Mouse (Mus musculus) myocyte (in vitro differentiated cells): Measurements from ENCODE around the gene Isyna1. TPM values are rescaled to one million over a fixed set of nuclear protein-coding genes. Genes with fewer than 3 reads are reported as not detected.

Source experiments
- H3K27me3 ChIP-seq: one replicate; pipeline ENCODE4 v1.6.1; 2011; ENCODE audit not compliant: control insufficient read depth, insufficient read depth, insufficient read length
- H3K36me3 ChIP-seq: one replicate; pipeline ENCODE4 v1.6.1; 2011; ENCODE audit not compliant: control insufficient read depth, insufficient read depth
- H3K4me2 ChIP-seq: one replicate; pipeline ENCODE4 v1.6.1; 2011; ENCODE audit warnings: low read depth, control low read depth
- H3K4me3 ChIP-seq: one replicate; pipeline ENCODE4 v1.5.1; 2011; ENCODE audit warnings: mild to moderate bottlenecking, control low read depth, moderate library complexity
- H3K79me2 ChIP-seq: one replicate; pipeline ENCODE4 v1.6.1; 2011; ENCODE audit not compliant: control insufficient read depth, insufficient read depth
- H3ac ChIP-seq: one replicate; pipeline ENCODE4 v1.6.1; 2011; ENCODE audit not compliant: control insufficient read depth, insufficient read length
- CEBPB ChIP-seq: IDR thresholded peaks from 2 replicates; pipeline ENCODE4 v1.6.1; 2011; ENCODE audit warnings: mild to moderate bottlenecking, moderate library complexity; ENCODE audit not compliant: poor library complexity, insufficient read depth, severe bottlenecking
- E2F4 ChIP-seq: IDR thresholded peaks from one replicate; pipeline ENCODE4 v1.6.1; 2011; ENCODE audit warnings: mild to moderate bottlenecking, control low read depth, moderate library complexity; ENCODE audit not compliant: insufficient read depth
- MAX ChIP-seq: IDR thresholded peaks from one replicate; pipeline ENCODE4 v1.6.1; 2011; ENCODE audit warnings: low read depth, mild to moderate bottlenecking, control low read depth
- MYOD1 ChIP-seq, 3 experiments: IDR thresholded peaks; one replicate each; pipeline ENCODE4 v1.6.1; 2011; ENCODE audit warnings: control low read depth in 2 of 3, low read depth in 2 of 3, mild to moderate bottlenecking in 2 of 3, moderate library complexity in 1 of 3; ENCODE audit not compliant: insufficient read length in 2 of 3, control insufficient read depth in 1 of 3
- MYOG ChIP-seq, 3 experiments: IDR thresholded peaks; one replicate each; pipeline ENCODE4 v1.6.1; 2011; ENCODE audit warnings: control low read depth in 2 of 3, low read depth in 2 of 3, mild to moderate bottlenecking in 2 of 3; ENCODE audit not compliant: insufficient read length in 2 of 3, control insufficient read depth in 1 of 3, insufficient read depth in 1 of 3
- POLR2A ChIP-seq: IDR thresholded peaks from one replicate; pipeline ENCODE4 v1.6.1; 2011; ENCODE audit warnings: low read depth, mild to moderate bottlenecking, control low read depth, moderate library complexity; ENCODE audit not compliant: insufficient read length
- POLR2AphosphoS2 ChIP-seq: IDR thresholded peaks from one replicate; pipeline ENCODE4 v1.6.1; 2011; ENCODE audit warnings: low read depth, control low read depth; ENCODE audit not compliant: insufficient read length
- REST ChIP-seq: IDR thresholded peaks from one replicate; pipeline ENCODE4 v1.6.1; 2011; ENCODE audit warnings: mild to moderate bottlenecking, control low read depth, moderate library complexity; ENCODE audit not compliant: insufficient read depth, insufficient read length
- SRF ChIP-seq: IDR thresholded peaks from one replicate; pipeline ENCODE4 v1.6.1; 2011; ENCODE audit warnings: low read depth; ENCODE audit not compliant: control insufficient read depth, insufficient read length
- TCF12 ChIP-seq: IDR thresholded peaks from one replicate; pipeline ENCODE4 v1.6.1; 2011; ENCODE audit warnings: mild to moderate bottlenecking, control low read depth; ENCODE audit not compliant: poor library complexity, insufficient read depth, severe bottlenecking
- TCF3 ChIP-seq: IDR thresholded peaks from one replicate; pipeline ENCODE4 v1.6.1; 2011; ENCODE audit warnings: low read depth, control low read depth; ENCODE audit not compliant: insufficient read length
- USF1 ChIP-seq: IDR thresholded peaks from one replicate; pipeline ENCODE4 v1.6.1; 2011; ENCODE audit warnings: low read depth, mild to moderate bottlenecking, control low read depth, moderate library complexity
- polyA plus RNA-seq: library from polyadenylated mRNA; unstranded; fragments of >200 nt; fragmentation: generic; extraction: Trizol; gene quantifications from one replicate; pipeline ENCODE4 v1.2.1, GENCODE M21; 2012; ENCODE audit warnings: missing spikeins

Gene Isyna1
- polyA plus RNA-seq, 1 experiment = 40.4 TPM

- Histone ChIP-seq H3K27me3 (no peaks in the 10 kb centered on the region), H3K4me2 (peak overlapping the region; percentile 98), H3K4me3 (peak overlapping the region; percentile 37), H3ac (peak overlapping the region; percentile 40), H3K36me3 (no peaks in the 10 kb centered on the region), H3K79me2 (peaks cover 6% of the 10 kb centered on the region)
- TF ChIP-seq MYOD1 (IDR thresholded peaks at IDR 0.05; ENCODE audit: control insufficient read depth in 1 of 3, insufficient read length in 2 of 3, low read depth in 2 of 3) (peak in 1 of 3 experiments; percentile 79), TCF12 (no peak)
These were observed 17.7 kb downstream of the Isyna1 start for GRCm38 (mm10) chr8:70611849-70612248.

- no peaks in the 10 kb centered on the region for H3K36me3 ChIP-seq
- H3ac ChIP-seq = no peak overlapping the region
These were observed 19.6 kb downstream of the Isyna1 start for GRCm38 (mm10) chr8:70613763-70614162.

GRCm38 (mm10) chr8:70614469-70614868, 20.3 kb downstream of the Isyna1 start:
- no peaks in the 10 kb centered on the region for H3K79me2 ChIP-seq
- TF ChIP-seq TCF3 = no peak
- TF ChIP-seq POLR2AphosphoS2 = no peak
- no peak for TF ChIP-seq CEBPB
- no peak for TF ChIP-seq SRF
- no peak for TF ChIP-seq USF1
- no peak for TF ChIP-seq MYOG (IDR thresholded peaks at IDR 0.05; ENCODE audit: control insufficient read depth in 1 of 3, insufficient read depth in 1 of 3, insufficient read length in 2 of 3, low read depth in 2 of 3)
- no peak overlapping the region for H3K4me3 ChIP-seq
- no peak overlapping the region for H3K4me2 ChIP-seq
- no peak overlapping the region for H3ac ChIP-seq
- H3K27me3 ChIP-seq = no peaks in the 10 kb centered on the region
- H3K36me3 ChIP-seq = no peaks in the 10 kb centered on the region

More at GRCm38 (mm10) chr8:70613763-70614162, 19.6 kb downstream of the Isyna1 start:
- Histone ChIP-seq H3K27me3 (no peaks in the 10 kb centered on the region), H3K79me2 (no peaks in the 10 kb centered on the region), H3K4me2 (no peak overlapping the region), H3K4me3 (no peak overlapping the region)
- TF ChIP-seq MYOG (IDR thresholded peaks at IDR 0.05; ENCODE audit: control insufficient read depth in 1 of 3, insufficient read depth in 1 of 3, insufficient read length in 2 of 3, low read depth in 2 of 3) (peak in 1 of 3 experiments; percentile 44), MYOD1 (IDR thresholded peaks at IDR 0.05; ENCODE audit: control insufficient read depth in 1 of 3, insufficient read length in 2 of 3, low read depth in 2 of 3) (peak in 1 of 3 experiments; percentile 27), CEBPB (no peak)

GRCm38 (mm10) chr8:70615281-70615680, 21.1 kb downstream of the Isyna1 start:
- Histone ChIP-seq H3K36me3 (no peaks in the 10 kb centered on the region), H3ac (no peak overlapping the region), H3K4me3 (no peak overlapping the region), H3K4me2 (no peak overlapping the region), H3K27me3 (no peaks in the 10 kb centered on the region), H3K79me2 (no peaks in the 10 kb centered on the region)
- TF ChIP-seq USF1 (no peak), MYOD1 (IDR thresholded peaks at IDR 0.05; ENCODE audit: control insufficient read depth in 1 of 3, insufficient read length in 2 of 3, low read depth in 2 of 3) (no peak), SRF (no peak), MYOG (IDR thresholded peaks at IDR 0.05; ENCODE audit: control insufficient read depth in 1 of 3, insufficient read depth in 1 of 3, insufficient read length in 2 of 3, low read depth in 2 of 3) (no peak), POLR2A (no peak), REST (no peak), TCF3 (no peak), E2F4 (no peak), MAX (no peak)

- Histone ChIP-seq H3ac (no peak within 1 kb of the TSS), H3K4me2 (no peak within 1 kb of the TSS), H3K79me2 (no peaks in the 10 kb centered on the region), H3K4me3 (no peak within 1 kb of the TSS), H3K36me3 (no peaks in the 10 kb centered on the region), H3K27me3 (no peaks in the 10 kb centered on the region)
- TF ChIP-seq SRF = no peak
- no peak for TF ChIP-seq POLR2A
- TF ChIP-seq MAX = no peak
- no peak for TF ChIP-seq TCF12
- no peak for TF ChIP-seq REST
- no peak for TF ChIP-seq TCF3
- no peak for TF ChIP-seq USF1
- no peak for TF ChIP-seq E2F4
These were observed 21.7 kb downstream of the Isyna1 start, which contains the start of gene Lrrc25 for GRCm38 (mm10) chr8:70615894-70616293. TSS of gene Lrrc25 (plus strand) at chr8:70616155.

- TF ChIP-seq POLR2A (no peak), MAX (no peak), MYOD1 (IDR thresholded peaks at IDR 0.05; ENCODE audit: control insufficient read depth in 1 of 3, insufficient read length in 2 of 3, low read depth in 2 of 3) (no peak), E2F4 (no peak), TCF12 (no peak), REST (no peak), SRF (no peak), TCF3 (no peak), MYOG (IDR thresholded peaks at IDR 0.05; ENCODE audit: control insufficient read depth in 1 of 3, insufficient read depth in 1 of 3, insufficient read length in 2 of 3, low read depth in 2 of 3) (no peak), POLR2AphosphoS2 (no peak), USF1 (no peak), CEBPB (no peak)
- H3K36me3 ChIP-seq = no peaks in the 10 kb centered on the region
- no peak overlapping the region for H3ac ChIP-seq
- no peak overlapping the region for H3K4me2 ChIP-seq
- H3K4me3 ChIP-seq = no peak overlapping the region
- H3K79me2 ChIP-seq = no peaks in the 10 kb centered on the region
- no peaks in the 10 kb centered on the region for H3K27me3 ChIP-seq
These were observed 22.5 kb downstream of the Isyna1 start for GRCm38 (mm10) chr8:70616645-70617044.
